Mouse (Mus musculus) CH12.LX (cell line): ENCODE results near the gene Ppp4r2.

ENCODE experiments used
- CHD2 ChIP-seq: IDR thresholded peaks from 2 replicates; pipeline ENCODE4 v1.6.1; 2011; ENCODE audit warnings: low read length, improper control_type of control experiment
- CTCF ChIP-seq, 2 experiments: IDR thresholded peaks in 1 of 2; conservative IDR thresholded peaks in 1 of 2; 2 replicates each; pipeline ENCODE4 v1.5.1; 2011 to 2012; ENCODE audit warnings: low read depth in 2 of 2, low read length in 2 of 2, improper control_type of control experiment in 1 of 2, inconsistent platforms in 1 of 2, mild to moderate bottlenecking in 1 of 2, moderate library complexity in 1 of 2
- E2F4 ChIP-seq: IDR thresholded peaks from 2 replicates; pipeline ENCODE4 v1.6.1; 2011; ENCODE audit warnings: low read depth, low read length, improper control_type of control experiment; ENCODE audit not compliant: insufficient replicate concordance
- EP300 ChIP-seq: IDR thresholded peaks from 2 replicates; pipeline ENCODE4 v1.6.1; 2011; ENCODE audit warnings: low read length, improper control_type of control experiment
- POLR2A ChIP-seq: IDR thresholded peaks from 2 replicates; pipeline ENCODE4 v1.6.1; 2011; ENCODE audit warnings: low read depth, mild to moderate bottlenecking, improper control_type of control experiment, low read length
- POLR2AphosphoS2 ChIP-seq: IDR thresholded peaks from 2 replicates; pipeline ENCODE4 v1.6.1; 2011; ENCODE audit warnings: low read depth, low read length, improper control_type of control experiment
- USF1 ChIP-seq: IDR thresholded peaks from 2 replicates; pipeline ENCODE4 v1.6.1; 2014; ENCODE audit warnings: low read depth, mild to moderate bottlenecking, inconsistent platforms, low read length, improper control_type of control experiment
- ZC3H11A ChIP-seq: IDR thresholded peaks from 2 replicates; pipeline ENCODE4 v1.6.1; 2012; ENCODE audit warnings: low read depth, mild to moderate bottlenecking, inconsistent platforms, low read length, improper control_type of control experiment

GRCm38 (mm10) chr6:100829770-100830169, 3.7 kb upstream of the Ppp4r2 start:
- TF ChIP-seq POLR2AphosphoS2 (no peak), CTCF (conservative IDR thresholded peaks at IDR 0.05 in 1 of 2, IDR thresholded peaks at IDR 0.05 in 1 of 2; ENCODE audit: low read depth in 2 of 2, low read length in 2 of 2) (no peak), ZC3H11A (no peak), CHD2 (no peak), POLR2A (no peak), E2F4 (no peak), USF1 (no peak), EP300 (no peak)
